Mouse (Mus musculus) central nervous system, embryonic 14 days (tissue): ENCODE data around the gene Tfg. TPM values are rescaled to one million over a fixed set of nuclear protein-coding genes. Genes with fewer than 3 reads are reported as not detected.

ENCODE experiments used
- polyA plus RNA-seq: library from polyadenylated mRNA; depleted of rRNA; stranded (reverse); fragments of >200 nt; gene quantifications from 2 replicates; pipeline ENCODE4 v1.2.3, GENCODE M21; 2012; rRNA removed

The Tfg gene
- 112 and 117 TPM in 2 replicates for polyA plus RNA-seq

DNA sequence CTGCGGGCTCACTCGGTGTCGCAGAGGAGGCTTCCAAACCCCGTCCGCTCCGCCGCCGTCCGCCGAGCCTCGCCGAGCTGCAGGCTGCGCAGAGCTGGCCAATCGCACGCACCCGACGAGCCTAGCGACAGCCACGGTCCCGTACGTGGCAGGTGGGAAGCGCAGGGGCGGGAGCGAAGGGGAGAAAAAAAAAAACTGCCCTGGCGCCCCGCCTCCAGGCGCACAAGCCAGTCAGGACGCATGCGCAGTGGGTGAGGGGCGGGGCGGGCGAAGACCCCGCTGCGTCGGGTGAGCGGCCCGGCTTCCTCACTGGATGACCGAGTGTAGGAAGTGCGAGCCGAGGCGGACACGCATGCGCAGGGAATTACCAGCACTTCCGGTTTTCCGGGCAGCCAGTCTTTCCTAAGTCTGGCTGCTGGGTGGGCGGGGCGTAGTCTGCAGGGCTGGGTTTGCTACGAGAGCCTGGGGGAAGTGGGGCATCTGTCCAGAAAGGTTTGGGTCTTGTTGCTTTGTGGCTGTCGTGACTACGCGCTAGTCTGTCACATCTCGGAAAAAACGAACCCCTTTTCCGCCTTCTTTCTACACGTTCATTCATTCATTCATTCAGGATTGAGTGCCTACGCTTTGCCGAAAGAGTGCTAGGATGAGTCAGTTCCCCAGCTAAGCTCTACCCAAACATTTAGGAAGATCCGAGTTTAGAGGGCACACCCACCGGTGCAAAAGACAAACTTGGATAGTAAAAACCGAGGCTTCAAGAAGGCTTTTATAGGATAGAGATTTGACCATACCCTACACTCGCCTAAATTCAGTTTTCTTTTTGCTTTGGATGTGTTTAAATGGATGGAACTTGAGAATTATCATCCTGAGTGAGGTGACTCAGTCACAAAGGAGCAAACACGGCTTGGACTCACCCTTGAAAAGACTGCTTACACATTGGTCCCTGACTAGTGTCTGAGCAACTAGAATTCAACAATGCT, at the start of gene Tfg:
Gene Tfg (minus strand): TSS at position 227 of the 977 bp plus-strand sequence.

Other genes starting within 250 kb of the Tfg start
- gene Abi3bp, start 239.6 kb downstream of the Tfg start, polyA plus RNA-seq = 0.59 and 5.4 TPM in 2 replicates
- not detected in 2 replicates for gene Adgrg7, start 78.4 kb upstream of the Tfg start, polyA plus RNA-seq
- gene Tmem45a, start 168.7 kb upstream of the Tfg start, polyA plus RNA-seq = 2.5 and 7.6 TPM in 2 replicates
- 0.09 TPM in 1 of 2 replicates, not detected in the other for gene Lnp1, start 210.6 kb upstream of the Tfg start, polyA plus RNA-seq